In the genomic region with DNA sequence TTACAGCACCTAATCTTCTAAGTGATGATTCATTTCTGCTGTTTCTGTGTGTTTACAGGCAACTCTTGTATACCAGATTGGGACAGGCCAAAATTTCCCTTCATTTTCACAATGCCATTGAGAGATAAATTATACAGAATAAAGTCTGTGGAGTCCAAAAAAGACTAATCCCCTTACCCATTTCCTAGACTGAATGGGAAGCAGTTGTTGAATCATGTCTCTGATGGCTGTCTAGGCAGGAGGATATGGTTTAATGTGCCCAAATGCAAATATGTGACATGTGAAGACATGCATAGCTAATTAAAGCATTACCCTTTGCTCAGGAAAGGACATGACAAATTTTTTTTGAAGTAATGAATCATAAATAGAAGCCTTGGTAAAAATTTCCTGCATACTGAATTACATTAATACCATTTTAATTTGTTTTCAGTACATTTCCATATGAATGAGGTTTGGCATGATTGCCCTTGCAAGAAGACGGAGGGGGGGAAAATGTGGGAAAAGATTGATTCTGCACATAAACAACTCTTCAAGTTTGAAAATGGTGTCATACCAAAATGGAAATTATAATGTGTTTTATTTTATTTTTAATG, we compare ENCODE assay signal across 13 mouse cellular contexts.
"Had no signal": no experiment of that assay in that cellular context is flagged by ENCODE, and none has a peak within 500 bp of the region (broad histone marks: within the 10 kb centered on the region; RNA-seq: fewer than 3 reads in every experiment).

No protein-coding gene starts in this region.

- H3K4me1 ChIP-seq: limb, embryonic 10.5 days; liver, embryonic 15.5 days; stomach, embryonic 15.5 days had no signal

- H3K4me3 ChIP-seq: left cerebral cortex, adult 2 months; limb, embryonic 10.5 days; liver, embryonic 15.5 days; stomach, embryonic 15.5 days had no signal

- H3K27me3 ChIP-seq: liver, embryonic 15.5 days; stomach, embryonic 15.5 days had no signal

- H3K36me3 ChIP-seq: limb, embryonic 10.5 days; liver, embryonic 15.5 days; stomach, embryonic 15.5 days had no signal

- H3K9me3 ChIP-seq: limb, embryonic 10.5 days; liver, embryonic 15.5 days; stomach, embryonic 15.5 days had no signal

- H3K4me2 ChIP-seq: liver, embryonic 11.5 days; liver, embryonic 15.5 days; stomach, embryonic 15.5 days had no signal

- H3K27ac ChIP-seq: left cerebral cortex, adult 2 months; limb, embryonic 10.5 days; liver, embryonic 15.5 days; stomach, embryonic 15.5 days had no signal

- ATAC-seq: lung, postnatal 0 days had no signal

- DNase-seq: kidney, adult 8-10 months; kidney, postnatal 25 days; lung, adult 2 months; lung, postnatal 36 days; right cerebral cortex, postnatal 14 days; thymus, adult 2 months; thymus, postnatal 36 days had no signal

- H3K9ac ChIP-seq: liver, embryonic 15.5 days; stomach, embryonic 15.5 days had no signal
